Mouse (Mus musculus) midbrain, embryonic 12.5 days (tissue): ENCODE results near the gene Pex11b. TPM values are rescaled to one million over a fixed set of nuclear protein-coding genes. Genes with fewer than 3 reads are reported as not detected.
A peak's percentile ranks its signal among the peaks of the same experiment; 100 is the strongest.

Experiments
- ATAC-seq: fragments of 200-750 bp; cut with Nextera tagmentation; 2 replicates; pipeline ENCODE4 v1.8.0; 2017; ENCODE audit warnings: low read depth, moderate TSS enrichment, moderate library complexity; ENCODE audit not compliant: low FRiP score
- H3K27ac ChIP-seq: fragments of 300-500 bp; sonication (generic); replicated peaks from 2 replicates; pipeline ENCODE4 v1.5.1; 2016; ENCODE audit warnings: mild to moderate bottlenecking
- H3K27me3 ChIP-seq: fragments of 300-500 bp; sonication (generic); 2 replicates; pipeline ENCODE4 v1.6.1; 2016; ENCODE audit warnings: mild to moderate bottlenecking
- H3K36me3 ChIP-seq: fragments of 300-500 bp; sonication (generic); 2 replicates; pipeline ENCODE4 v1.6.1; 2016
- H3K4me1 ChIP-seq: fragments of 300-500 bp; sonication (generic); 2 replicates; pipeline ENCODE4 v1.6.1; 2016
- H3K4me2 ChIP-seq: fragments of 300-500 bp; sonication (generic); replicated peaks from 2 replicates; pipeline ENCODE4 v1.6.1; 2016; ENCODE audit warnings: mild to moderate bottlenecking, moderate library complexity
- H3K4me3 ChIP-seq: fragments of 300-500 bp; sonication (generic); 2 replicates; pipeline ENCODE4 v1.5.1; 2016; ENCODE audit warnings: mild to moderate bottlenecking
- H3K9ac ChIP-seq: fragments of 300-500 bp; sonication (generic); replicated peaks from 2 replicates; pipeline ENCODE4 v1.6.1; 2016; ENCODE audit warnings: mild to moderate bottlenecking, moderate library complexity
- H3K9me3 ChIP-seq: fragments of 300-500 bp; sonication (generic); 2 replicates; pipeline ENCODE4 v1.6.1; 2016; ENCODE audit warnings: mild to moderate bottlenecking
- WGBS: fragments of 180-500 bp; shearing (Covaris S2); methylation state at CpG from one replicate; pipeline ENCODE4 v1.1.7; 2016; 5-methylcytosine and 5-hydroxymethylcytosine counted together
- polyA plus RNA-seq: library from polyadenylated mRNA; unstranded; fragments of >200 nt; fragmentation: Nextera tagmentation; extraction: Ambion mirVana; gene quantifications from 2 replicates; pipeline ENCODE4 v1.2.1, GENCODE M21; 2016

Gene Pex11b
- polyA plus RNA-seq, 1 experiment from 2014 or later, result 46.5 TPM

DNA sequence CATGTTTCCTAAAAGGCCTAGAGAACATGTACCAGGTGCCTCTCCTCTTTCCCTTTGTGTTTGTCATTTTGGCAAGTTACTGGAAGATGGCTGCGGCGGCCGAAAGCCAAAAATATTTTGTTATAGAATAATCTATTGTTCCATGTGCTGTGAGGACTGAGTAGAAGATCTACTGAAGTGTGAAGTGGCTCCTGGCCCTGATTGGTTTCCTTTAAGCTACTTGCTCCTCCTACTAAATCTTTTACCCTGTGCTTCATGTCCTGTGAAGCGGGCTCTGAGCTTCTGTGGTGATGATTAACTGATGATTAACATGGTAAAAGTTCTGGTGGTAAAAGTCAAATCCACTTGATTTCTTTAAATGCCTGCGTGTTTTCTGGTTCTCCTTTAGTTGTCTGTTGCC is 31.7 kb downstream of the Pex11b start:
- no peak overlapping the region for H3K9ac ChIP-seq
- no peaks in the 10 kb centered on the region for H3K9me3 ChIP-seq
- H3K27me3 ChIP-seq, result peaks cover 14% of the 10 kb centered on the region
- no peak overlapping the region for H3K4me2 ChIP-seq
- no peak for ATAC-seq
- WGBS, result 96% methylated on average over 5 of the region's 5 CpGs
- peaks cover 15% of the 10 kb centered on the region for H3K4me1 ChIP-seq
- H3K27ac ChIP-seq, result no peak overlapping the region
- H3K4me3 ChIP-seq, result no peak overlapping the region
- no peaks in the 10 kb centered on the region for H3K36me3 ChIP-seq

- Histone ChIP-seq H3K4me1 (peaks cover 15% of the 10 kb centered on the region), H3K4me2 (no peak overlapping the region), H3K9me3 (no peaks in the 10 kb centered on the region), H3K36me3 (no peaks in the 10 kb centered on the region), H3K27me3 (peaks cover 14% of the 10 kb centered on the region), H3K9ac (no peak overlapping the region), H3K27ac (no peak overlapping the region), H3K4me3 (no peak overlapping the region)
- ATAC-seq, result no peak
- WGBS, result 52% methylated on average over 1 of the region's 1 CpGs
Measured at GRCm38 (mm10) chr3:96667316-96667715, 32.1 kb downstream of the Pex11b start.

GRCm38 (mm10) chr3:96668424-96669067 is 33.4 kb downstream of the Pex11b start:
- Histone ChIP-seq H3K4me2 (no peak overlapping the region), H3K9ac (no peak overlapping the region), H3K9me3 (no peaks in the 10 kb centered on the region), H3K4me3 (no peak overlapping the region), H3K27ac (no peak overlapping the region), H3K27me3 (peaks cover 14% of the 10 kb centered on the region), H3K4me1 (peaks cover 9% of the 10 kb centered on the region), H3K36me3 (no peaks in the 10 kb centered on the region)
- no peak for ATAC-seq
- 97% methylated on average over 5 of the region's 5 CpGs for WGBS

DNA sequence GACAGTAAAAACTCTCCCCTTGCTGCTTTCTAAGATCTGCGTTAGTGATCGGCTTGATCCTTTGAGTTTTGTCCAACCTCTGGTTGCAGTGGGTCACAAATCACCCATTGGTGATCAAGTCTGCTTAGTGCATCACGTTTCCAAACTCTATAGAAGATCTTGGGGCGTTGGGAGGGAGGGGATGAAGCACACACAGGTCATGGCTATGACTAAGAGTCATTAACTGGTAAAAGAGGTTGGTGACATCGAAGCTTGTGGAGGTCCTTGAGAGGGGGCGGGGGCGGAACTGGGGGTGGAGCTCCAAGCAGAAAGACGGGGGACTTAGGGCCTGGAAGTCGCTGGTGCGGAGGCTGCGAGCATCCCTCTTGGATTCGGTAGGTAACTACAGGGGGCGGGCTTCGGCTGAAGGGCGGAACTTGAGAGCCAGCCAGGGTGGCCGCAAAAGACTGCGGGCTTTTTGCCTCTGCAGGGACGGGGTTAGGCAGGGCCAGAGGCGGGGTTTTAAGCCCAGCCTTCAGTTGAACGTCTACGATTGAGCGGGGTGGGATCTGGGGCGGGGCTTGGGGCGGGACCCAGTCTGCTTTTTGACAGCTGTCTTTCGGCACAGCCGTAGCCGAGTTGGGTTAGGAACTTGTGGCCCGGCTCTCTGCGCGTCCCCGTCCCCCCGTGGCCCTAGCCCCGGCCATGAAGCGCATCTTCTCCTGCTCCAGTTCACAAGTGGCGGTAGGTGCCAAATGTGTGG is 34.7 kb downstream of the Pex11b start, which contains the start of gene Ankrd35:
Gene Ankrd35 (plus strand): TSS at position 405 of the 742 bp plus-strand sequence.
- peak; percentile 92 for ATAC-seq
- Histone ChIP-seq H3K9me3 (no peaks in the 10 kb centered on the region), H3K4me3 (peak within 1 kb of the TSS; percentile 42), H3K27me3 (peaks cover 14% of the 10 kb centered on the region), H3K36me3 (no peaks in the 10 kb centered on the region), H3K9ac (peak within 1 kb of the TSS; percentile 41), H3K4me2 (peak within 1 kb of the TSS; percentile 73), H3K4me1 (peaks cover 5% of the 10 kb centered on the region; the same call in 1 of the 2 replicates), H3K27ac (no peak within 1 kb of the TSS)
- WGBS, result 5% methylated on average over 35 of the region's 35 CpGs

- WGBS, result 94% methylated on average over 5 of the region's 5 CpGs
- no peaks in the 10 kb centered on the region for H3K36me3 ChIP-seq
- H3K9me3 ChIP-seq, result no peaks in the 10 kb centered on the region
- H3K27ac ChIP-seq, result no peak overlapping the region
- no peak overlapping the region for H3K4me2 ChIP-seq
- no peak overlapping the region for H3K4me3 ChIP-seq
- peaks cover 14% of the 10 kb centered on the region for H3K27me3 ChIP-seq
- peaks cover 11% of the 10 kb centered on the region; the same call in 1 of the 2 replicates for H3K4me1 ChIP-seq
- ATAC-seq, result no peak
- H3K9ac ChIP-seq, result no peak overlapping the region
Measured at GRCm38 (mm10) chr3:96671519-96671918, 36.3 kb downstream of the Pex11b start.

- Histone ChIP-seq H3K4me2 (no peak overlapping the region), H3K4me3 (no peak overlapping the region), H3K9ac (no peak overlapping the region), H3K9me3 (no peaks in the 10 kb centered on the region), H3K36me3 (no peaks in the 10 kb centered on the region), H3K27ac (no peak overlapping the region), H3K27me3 (peaks cover 17% of the 10 kb centered on the region), H3K4me1 (peaks cover 11% of the 10 kb centered on the region; the same call in 1 of the 2 replicates)
- no peak for ATAC-seq
- 70% methylated on average over 4 of the region's 4 CpGs for WGBS
Measured at GRCm38 (mm10) chr3:96673514-96673913, 38.3 kb downstream of the Pex11b start.

- no peak for ATAC-seq
- H3K36me3 ChIP-seq, result no peaks in the 10 kb centered on the region
- H3K9ac ChIP-seq, result no peak overlapping the region
- H3K9me3 ChIP-seq, result no peaks in the 10 kb centered on the region
- no peak overlapping the region for H3K27ac ChIP-seq
- peaks cover 24% of the 10 kb centered on the region for H3K27me3 ChIP-seq
- peaks cover 11% of the 10 kb centered on the region; the same call in 1 of the 2 replicates for H3K4me1 ChIP-seq
- H3K4me3 ChIP-seq, result no peak overlapping the region
- H3K4me2 ChIP-seq, result no peak overlapping the region
- 59% methylated on average over 8 of the region's 8 CpGs for WGBS
Measured at GRCm38 (mm10) chr3:96674442-96674841, 39.3 kb downstream of the Pex11b start.

GRCm38 (mm10) chr3:96675171-96675570 is 40.0 kb downstream of the Pex11b start:
- Histone ChIP-seq H3K36me3 (no peaks in the 10 kb centered on the region), H3K4me2 (no peak overlapping the region), H3K27me3 (peaks cover 31% of the 10 kb centered on the region), H3K9me3 (no peaks in the 10 kb centered on the region), H3K9ac (no peak overlapping the region), H3K4me1 (peaks cover 10% of the 10 kb centered on the region; the same call in 1 of the 2 replicates), H3K27ac (no peak overlapping the region), H3K4me3 (no peak overlapping the region)
- ATAC-seq, result no peak
- WGBS, result 87% methylated on average over 3 of the region's 3 CpGs

DNA sequence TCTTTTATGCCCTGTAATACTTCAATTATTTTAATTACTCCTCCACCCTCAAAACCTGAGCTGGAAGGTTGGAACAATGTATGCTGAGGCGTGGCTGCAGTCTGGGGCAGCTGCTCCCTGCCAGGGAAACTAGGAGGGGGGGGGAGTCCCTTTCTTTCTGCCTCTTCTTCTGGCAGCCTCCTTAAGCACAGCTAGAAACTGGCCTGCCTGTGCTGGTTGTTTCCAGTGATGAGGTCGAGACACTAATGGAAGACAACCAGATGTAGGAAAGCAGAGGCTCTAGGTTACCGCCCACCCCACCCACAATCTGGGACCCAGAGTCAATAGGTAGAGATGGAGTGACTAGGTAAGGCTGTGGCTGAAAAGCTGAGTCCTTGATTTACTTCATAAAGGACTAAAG is 40.5 kb downstream of the Pex11b start:
- Histone ChIP-seq H3K4me2 (no peak overlapping the region), H3K27me3 (peaks cover 31% of the 10 kb centered on the region), H3K36me3 (no peaks in the 10 kb centered on the region), H3K4me3 (no peak overlapping the region), H3K27ac (no peak overlapping the region), H3K9ac (no peak overlapping the region), H3K4me1 (peaks cover 6% of the 10 kb centered on the region; the same call in 1 of the 2 replicates), H3K9me3 (no peaks in the 10 kb centered on the region)
- WGBS, result 31% methylated on average over 3 of the region's 3 CpGs
- ATAC-seq, result no peak

- H3K9me3 ChIP-seq, result no peaks in the 10 kb centered on the region
- 70% methylated on average over 7 of the region's 7 CpGs for WGBS
- no peak overlapping the region for H3K9ac ChIP-seq
- H3K27me3 ChIP-seq, result peaks cover 39% of the 10 kb centered on the region
- H3K36me3 ChIP-seq, result no peaks in the 10 kb centered on the region
- H3K27ac ChIP-seq, result no peak overlapping the region
- no peak overlapping the region for H3K4me2 ChIP-seq
- ATAC-seq, result no peak
- no peak overlapping the region for H3K4me3 ChIP-seq
- H3K4me1 ChIP-seq, result peaks cover 6% of the 10 kb centered on the region; the same call in 1 of the 2 replicates
Measured at GRCm38 (mm10) chr3:96678456-96678855, 43.3 kb downstream of the Pex11b start.

DNA sequence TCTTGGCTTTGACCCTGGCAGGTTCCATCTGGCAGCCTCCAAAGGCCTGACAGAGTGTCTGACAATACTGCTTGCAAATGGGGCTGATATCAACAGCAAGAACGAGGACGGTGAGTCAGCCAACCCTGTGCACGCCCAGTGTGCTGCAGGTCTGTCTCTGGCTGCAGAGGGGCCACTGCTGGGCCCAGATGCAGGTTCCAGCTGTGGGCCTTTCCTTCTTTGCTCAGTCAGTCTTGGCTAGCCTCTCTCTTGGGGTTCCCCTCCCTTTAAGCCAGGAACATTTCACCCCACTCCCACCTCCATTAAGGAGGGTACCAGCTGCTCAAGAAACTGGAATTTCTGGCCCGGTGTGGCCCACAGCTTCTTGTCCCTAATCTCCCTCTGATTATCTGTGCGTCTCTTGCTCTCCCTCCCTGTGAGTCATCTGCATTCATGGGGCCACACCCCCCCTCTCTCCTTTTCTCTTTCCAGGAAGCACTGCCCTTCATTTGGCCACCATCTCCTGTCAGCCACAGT is 44.0 kb downstream of the Pex11b start:
- H3K9me3 ChIP-seq, result no peaks in the 10 kb centered on the region
- H3K4me2 ChIP-seq, result no peak overlapping the region
- no peaks in the 10 kb centered on the region for H3K36me3 ChIP-seq
- no peak overlapping the region for H3K4me3 ChIP-seq
- H3K27me3 ChIP-seq, result peaks cover 46% of the 10 kb centered on the region
- H3K9ac ChIP-seq, result no peak overlapping the region
- no peak for ATAC-seq
- H3K27ac ChIP-seq, result no peak overlapping the region
- WGBS, result 14% methylated on average over 5 of the region's 5 CpGs
- H3K4me1 ChIP-seq, result peaks cover 6% of the 10 kb centered on the region; the same call in 1 of the 2 replicates

DNA sequence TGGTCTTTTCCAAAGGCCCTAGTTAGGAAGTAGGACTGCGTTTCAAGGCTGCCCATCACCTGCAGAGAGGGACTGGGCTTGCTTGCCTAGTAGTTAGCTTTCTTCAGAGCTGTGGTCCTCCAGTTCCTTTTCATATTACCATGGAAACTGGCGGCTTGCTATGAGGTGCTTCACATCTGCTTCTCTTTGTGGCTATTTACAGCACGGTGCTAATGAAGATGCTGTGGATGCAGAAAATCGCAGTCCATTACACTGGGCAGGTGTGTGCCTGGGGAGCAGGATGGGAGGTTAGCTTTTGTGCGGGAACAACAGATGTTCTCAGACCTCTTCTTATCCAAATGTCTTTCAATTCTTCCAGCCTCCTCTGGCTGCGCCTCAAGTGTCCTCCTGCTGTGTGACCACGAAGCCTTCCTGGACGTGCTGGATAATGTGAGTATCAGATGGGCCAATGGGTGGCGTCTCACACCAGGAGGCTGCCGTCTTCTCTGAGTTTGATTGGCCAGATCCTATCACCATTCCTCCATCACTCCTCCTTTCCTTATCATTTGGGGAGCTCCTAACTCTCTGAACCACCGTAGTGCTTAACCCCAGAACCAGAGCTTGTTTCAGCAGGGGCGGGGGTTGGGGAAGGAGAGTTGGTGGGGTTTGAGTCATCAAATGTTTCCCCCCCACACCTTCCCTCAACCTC is 45.2 kb downstream of the Pex11b start:
- H3K27ac ChIP-seq, result no peak overlapping the region
- 17% methylated on average over 12 of the region's 12 CpGs for WGBS
- H3K4me1 ChIP-seq, result peaks cover 6% of the 10 kb centered on the region
- H3K4me2 ChIP-seq, result no peak overlapping the region
- no peaks in the 10 kb centered on the region for H3K36me3 ChIP-seq
- no peak for ATAC-seq
- H3K9me3 ChIP-seq, result no peaks in the 10 kb centered on the region
- no peak overlapping the region for H3K4me3 ChIP-seq
- peaks cover 58% of the 10 kb centered on the region for H3K27me3 ChIP-seq
- no peak overlapping the region for H3K9ac ChIP-seq
